Mouse (Mus musculus) cerebellum, adult 11 months (tissue): Measurements from ENCODE around the gene Iqschfp.
A peak's percentile ranks its signal among the peaks of the same experiment; 100 is the strongest.

ENCODE experiments used
- DNase-seq: peaks from one replicate; pipeline ENCODE4 v3.0.0; 2022

The Iqschfp gene

DNA sequence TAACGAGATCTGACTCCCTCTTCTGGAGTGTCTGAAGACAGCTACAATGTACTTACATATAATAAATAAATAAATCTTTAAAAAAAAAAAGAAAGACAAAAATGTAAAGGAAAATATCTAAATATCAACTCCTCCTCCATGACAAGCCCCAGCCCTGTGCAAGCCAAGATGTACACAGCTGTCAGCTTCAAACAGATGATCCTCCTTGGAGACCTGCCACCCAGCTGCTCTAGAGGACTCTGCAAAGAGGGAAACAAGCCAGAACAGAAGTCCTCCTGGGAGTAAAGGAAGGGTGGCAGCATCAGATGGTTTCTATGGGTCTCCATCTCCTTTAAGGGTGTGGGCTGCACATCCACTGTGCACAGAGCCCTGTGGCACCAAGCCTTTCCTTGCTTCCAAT is 480.9 kb downstream of the Iqschfp start:
- DNase-seq = no peak

DNA sequence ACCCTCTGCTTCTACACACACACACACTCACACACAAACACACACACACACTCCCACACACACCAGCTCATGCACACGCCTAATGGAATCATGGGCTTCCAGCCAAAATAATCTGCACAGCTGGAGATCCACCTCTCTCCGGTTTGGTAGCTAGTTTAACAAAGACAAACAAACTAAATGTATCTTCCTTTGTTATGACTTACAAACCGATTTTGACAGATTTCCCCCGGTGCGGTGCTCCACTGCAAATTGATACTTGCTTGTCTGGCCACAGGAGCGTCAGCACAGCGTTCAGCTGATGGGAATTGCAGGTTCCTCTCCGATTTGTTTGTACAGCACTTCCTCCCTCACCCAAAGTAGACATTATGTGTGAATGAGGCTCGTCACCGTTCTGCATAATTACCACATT is 483.1 kb downstream of the Iqschfp start:
- DNase-seq = no peak

DNA sequence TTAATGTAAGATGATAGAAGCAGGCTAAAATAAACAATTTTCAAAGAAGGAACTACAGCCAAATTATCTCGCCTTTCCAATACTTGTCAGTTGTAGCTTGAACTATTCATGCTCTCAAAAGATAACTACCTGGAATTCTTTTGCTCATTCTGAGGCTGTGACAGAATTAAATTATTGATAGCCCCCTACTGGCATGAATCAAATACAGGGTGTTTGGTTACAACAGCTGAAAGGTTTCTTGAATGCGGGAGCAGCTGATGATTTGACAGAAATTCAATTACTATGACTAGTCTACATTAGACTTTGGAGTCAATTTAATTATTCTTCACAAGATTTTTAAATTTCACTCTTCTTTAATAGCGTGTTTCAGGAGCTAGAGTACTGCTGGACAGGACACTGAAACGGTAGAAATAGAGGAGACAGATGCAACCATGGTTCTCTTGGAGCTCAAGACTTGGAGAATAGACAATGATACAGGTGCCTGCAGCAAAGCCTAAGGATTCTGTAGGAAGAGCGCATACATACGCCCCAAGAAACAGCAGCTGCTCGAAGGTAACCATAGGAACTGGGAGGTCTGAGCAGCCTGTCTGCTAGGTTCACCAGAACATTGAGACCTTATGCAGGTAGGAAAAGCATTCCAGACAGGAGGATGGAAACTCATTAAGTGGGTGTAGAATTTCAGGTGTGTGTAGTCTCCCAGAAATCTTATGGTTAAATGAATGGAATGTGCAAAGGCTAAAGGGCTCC is 485.6 kb downstream of the Iqschfp start:
- no peak for DNase-seq

DNA sequence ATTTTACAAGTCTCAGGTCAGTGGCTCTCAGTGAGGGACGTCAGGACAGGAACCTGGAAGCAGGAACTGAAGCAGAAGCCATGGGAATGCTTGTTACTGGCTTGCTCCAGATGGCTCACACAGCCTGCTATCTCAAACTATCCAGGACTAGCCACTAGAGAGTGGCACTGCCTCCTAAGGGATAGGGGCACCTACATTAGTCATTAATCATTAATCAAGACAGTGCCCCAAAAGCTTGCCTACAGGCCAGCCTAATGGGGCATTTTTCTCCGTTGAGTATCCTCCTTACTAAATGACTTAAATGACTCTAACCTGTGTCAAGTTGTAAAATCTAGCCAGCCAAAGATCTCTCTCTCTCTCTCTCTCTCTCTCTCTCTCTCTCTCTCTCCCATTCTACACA is 486.8 kb downstream of the Iqschfp start:
- DNase-seq = no peak

DNA sequence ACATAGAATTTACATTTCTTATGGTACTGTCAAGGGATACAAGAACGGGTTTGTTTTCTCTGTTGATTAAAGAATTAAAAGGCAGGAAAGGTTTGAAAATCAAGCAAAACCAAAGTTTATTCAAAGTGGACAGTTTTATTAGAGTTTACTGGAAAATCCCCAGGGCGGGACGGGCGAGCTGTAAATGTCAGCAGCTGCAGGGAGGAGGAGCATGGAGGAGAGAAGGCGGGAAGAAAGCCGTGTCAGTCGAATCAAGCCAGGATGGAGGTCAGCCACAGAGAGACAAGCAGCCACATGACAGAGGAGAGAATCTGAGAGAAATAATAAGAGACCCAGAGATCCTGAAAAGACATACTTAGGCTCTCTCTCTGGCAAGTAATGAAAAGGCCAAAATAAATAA is 487.2 kb downstream of the Iqschfp start:
- DNase-seq = no peak

DNA sequence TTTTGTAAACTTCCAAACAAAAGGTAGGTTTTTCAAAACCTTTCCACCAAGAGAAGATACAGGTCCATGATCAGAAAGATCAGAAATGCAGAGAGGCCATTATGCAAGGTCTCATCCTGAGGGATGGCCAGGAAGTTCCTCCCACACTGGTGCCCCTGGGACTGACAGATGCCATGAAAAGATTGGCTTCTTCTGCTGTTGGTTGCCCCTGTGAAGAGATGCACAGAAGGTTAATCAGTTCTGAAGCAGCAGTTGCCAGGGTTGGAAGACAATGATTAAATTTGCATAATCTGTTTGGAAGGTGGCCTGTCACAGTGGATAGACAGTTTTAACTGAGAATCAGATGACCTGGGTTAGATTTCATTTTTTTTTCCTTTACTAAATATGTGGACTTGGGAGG is 491.6 kb downstream of the Iqschfp start:
- DNase-seq = no peak

DNA sequence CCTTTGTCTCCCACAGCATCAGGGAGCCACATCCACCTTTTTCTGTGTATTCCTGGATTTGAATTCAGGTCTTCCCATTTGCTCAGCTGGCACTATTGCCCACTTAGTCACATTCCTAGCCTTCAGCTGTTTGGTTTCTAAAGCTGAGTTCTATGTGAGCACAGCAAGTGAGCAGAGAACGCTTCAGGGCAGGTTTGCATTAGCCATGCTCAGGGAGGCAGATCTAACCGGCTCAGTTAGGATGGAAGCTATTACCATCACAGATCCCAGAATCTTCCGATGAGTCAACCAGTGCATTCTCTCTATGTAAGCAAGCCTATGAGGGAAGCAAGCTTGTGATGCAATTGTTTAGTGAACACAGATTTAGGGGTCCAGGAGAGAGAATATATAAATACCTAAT is 493.5 kb downstream of the Iqschfp start:
- DNase-seq = no peak

DNA sequence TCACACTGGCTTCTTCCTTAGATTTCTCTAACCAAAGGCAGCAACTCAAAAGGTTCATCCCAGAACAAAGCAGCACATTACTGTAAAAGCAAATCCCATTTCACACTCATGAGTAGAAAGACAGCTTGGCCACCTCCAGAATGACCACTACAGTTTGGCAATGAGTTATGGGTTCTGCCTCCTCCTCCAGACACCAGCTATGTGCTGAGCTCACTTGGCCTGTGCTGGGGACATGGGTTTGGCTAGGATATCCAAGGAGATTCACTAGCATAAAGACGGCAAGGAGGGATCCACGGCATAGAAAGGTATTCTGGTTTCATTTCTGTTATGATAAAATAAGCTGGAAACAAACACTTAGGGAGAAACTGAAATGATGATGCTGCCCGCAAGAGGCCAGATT is 496.0 kb downstream of the Iqschfp start:
- no peak for DNase-seq

DNA sequence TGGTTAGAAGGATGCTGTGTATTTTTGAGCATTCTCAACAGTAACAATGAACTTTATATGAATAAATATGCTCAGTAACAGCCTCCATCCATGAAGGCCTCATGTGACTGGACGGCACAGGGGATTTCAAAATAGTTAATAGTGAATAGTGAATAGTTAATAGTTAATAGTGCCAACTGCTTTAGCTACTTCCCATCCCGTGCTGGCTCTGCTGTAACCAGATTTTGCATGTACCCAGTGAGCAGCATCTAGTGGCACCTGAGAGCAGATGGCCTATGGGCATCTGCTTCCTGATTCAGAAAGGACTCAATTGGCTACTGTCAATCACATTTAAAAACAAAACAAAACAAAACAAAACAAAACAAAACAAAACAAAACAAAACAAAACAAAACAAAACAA is 501.5 kb downstream of the Iqschfp start:
- DNase-seq = no peak

DNA sequence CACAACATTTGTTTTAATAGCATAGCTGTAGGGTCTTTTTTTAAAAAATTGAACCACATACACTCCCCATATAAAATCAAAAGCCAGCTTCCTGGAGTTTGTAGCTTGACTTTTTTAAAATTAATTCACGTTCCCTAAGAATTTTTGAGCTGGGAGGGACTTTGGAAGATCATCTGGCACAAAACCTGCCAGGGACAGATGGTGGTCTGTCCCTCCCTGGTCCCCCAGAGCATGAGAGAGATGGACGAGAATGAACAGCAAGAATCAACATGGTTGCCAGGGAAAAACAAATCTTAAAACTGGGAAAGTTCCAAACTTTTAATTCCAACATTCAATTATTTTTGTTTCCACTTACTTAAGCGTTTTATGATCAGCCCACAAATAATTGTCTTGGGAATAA is 506.7 kb downstream of the Iqschfp start:
- no peak for DNase-seq

DNA sequence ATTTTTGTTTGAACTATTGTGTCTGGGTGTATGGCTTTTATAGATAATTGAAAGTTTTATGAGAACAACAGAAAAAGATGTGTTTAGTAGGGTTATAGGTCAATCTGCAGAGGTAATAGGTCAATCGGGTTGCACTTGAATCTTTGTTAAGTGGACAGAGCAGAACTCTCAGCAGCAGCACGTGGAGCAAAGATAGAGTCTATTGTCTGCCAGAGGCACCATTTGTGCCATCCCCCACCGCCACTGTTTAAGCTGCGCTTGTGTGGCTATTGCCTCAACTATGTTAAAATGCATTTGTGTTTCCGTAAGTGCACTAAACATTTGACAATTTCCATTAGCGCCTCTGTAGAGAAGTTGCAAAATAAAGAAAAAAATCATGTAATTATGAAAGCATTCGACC is 508.1 kb downstream of the Iqschfp start:
- DNase-seq = no peak

DNA sequence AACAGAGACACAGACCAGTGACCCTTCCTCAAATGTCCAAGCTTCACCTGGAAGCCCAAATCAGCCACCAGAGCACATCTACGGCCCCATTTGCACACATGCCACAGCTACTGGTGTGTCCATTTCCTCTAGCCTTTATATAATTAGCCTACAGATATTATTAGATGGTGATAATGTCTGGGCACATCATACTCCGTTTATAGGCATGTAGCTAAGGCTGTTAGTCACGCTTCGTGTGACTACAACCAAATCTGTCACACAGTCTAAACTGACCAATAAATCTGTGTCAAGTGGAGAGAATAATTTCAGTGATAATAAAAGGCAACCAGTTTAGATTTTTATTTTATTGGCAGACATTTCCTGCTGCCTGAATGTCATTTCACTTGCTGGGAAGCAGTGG is 511.3 kb downstream of the Iqschfp start:
- no peak for DNase-seq

DNA sequence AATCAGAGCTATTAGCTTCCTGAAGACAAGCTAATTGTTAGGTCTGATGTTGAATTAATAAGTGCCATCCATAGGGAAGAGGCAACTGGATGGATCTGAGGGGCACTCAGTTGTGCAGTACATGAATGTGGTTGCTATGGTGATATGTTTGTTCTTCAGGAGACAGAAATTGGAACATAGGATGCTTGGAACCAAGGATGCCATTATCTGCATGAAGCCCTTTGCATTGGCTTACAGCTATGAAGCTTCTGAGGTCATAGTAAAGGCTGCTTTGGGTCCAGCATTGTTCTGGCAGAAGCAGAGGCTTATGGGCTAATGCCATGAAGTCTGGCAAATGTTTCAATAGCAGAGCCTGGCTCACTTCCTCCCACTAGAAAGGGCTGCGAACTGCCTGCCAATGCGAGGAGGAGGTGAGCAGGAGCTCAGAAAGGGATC is 511.8 kb downstream of the Iqschfp start:
- DNase-seq = peak; percentile 29

DNA sequence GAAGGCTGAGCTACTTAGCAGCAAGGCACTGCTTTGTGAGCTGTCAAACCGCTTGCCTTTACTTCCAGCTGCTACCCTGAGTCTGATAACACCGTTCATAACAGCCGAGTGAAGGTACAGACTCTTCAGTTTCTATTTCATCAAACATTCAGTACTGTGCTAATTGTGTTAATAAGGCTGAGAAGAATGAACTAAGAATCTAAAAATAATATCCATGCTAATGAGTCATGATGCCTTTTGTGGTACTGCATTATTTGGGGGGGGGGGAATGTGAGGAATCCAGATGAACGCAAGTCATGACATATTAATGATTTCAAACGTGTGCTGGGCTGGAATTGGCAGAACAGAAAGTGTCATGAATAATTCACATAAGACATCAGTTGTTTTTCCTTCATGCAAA is 513.7 kb downstream of the Iqschfp start:
- DNase-seq = no peak

DNA sequence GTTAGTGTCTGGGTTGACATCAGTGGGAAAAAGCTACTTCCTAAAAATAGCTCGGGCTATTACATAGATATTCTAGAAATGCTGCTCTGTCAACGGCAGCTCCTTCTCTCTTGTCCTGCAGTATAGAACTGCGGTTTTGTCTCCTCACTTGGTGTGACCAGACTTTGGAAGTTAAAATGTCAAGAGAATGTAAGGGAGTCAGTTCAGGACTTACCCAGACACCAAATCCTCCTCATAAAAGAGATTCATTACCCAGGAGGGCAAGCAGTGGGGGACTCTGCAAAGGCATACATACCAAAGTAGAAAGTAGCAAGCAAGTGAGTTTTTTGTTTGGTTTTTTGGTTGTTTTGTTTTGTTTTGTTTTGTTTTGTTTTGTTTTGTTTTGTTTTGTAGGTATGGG is 520.2 kb downstream of the Iqschfp start:
- no peak for DNase-seq

DNA sequence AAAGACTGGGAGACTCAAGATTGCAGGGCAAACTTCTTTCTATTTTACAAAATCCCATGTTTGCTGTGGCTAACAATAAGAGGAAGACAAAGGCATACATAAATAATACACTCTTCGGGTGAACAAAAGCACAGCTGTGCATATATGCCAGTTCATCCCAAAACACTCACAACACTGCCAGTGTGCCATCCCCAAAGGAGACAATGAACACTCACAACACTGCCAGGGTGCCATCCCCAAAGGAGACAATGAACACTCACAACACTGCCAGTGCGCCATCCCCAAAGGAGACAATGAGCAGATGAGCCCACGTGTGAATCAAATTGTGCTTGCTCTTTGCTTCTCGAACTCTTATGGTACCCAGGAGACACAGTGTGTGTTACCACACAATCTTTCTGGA is 527.8 kb downstream of the Iqschfp start:
- DNase-seq = no peak

DNA sequence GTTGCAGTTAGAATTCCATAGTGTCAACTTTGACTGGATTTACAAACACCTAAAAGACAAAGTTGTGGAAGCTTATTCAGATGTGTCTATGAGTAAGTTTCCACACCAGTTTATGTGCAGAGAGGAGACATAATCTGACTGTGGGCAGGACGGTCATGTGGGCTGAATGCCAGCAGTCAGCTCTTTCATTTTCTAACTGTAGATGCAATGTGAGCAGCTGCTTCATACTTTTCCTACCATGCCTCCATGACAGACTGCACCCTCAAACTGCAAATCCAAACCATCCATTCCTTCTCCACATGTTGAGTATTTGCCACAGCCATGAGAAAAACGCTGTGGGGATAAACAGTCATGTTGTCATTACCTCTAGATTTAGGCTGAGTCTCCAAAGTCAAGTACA is 528.9 kb downstream of the Iqschfp start:
- no peak for DNase-seq

DNA sequence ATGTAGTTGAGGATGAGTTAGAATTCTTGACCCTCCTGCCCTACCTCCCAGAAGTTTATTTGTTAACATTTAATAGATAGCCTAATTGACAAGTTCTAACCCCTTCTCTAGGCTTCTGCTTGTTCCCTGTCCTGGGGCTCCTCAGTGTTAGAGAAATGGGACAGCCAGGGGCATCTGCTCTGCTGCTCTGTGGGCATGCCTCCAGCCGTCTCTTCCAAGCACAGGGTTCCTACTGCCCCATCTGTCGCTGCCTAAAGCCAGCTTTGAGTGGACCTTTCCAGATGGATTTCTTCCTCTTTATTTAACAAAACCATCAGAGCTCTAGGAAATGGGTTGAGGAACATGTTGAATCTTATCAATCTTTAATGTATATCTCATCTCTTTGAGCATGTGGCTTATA is 529.8 kb downstream of the Iqschfp start:
- peak; percentile 83 for DNase-seq

DNA sequence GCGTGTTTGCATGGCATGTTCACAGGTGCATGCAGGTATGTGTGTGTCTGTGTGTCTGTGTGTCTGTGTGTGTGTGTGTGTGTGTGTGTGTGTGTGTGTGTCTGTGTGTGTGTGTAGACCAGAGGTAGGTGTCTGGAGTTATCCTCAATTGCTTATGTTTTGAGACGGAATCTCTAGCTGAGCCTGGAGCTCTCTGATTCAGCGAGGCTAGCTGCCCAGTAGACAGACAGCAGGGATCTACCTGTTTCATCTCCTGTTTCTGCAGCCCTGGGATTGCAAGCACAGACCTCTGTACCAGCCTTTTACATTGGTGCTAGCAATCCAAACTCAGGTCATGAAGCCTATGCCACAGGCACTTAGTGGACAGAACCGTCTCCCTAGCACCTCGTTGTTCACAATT is 536.0 kb downstream of the Iqschfp start:
- no peak for DNase-seq

DNA sequence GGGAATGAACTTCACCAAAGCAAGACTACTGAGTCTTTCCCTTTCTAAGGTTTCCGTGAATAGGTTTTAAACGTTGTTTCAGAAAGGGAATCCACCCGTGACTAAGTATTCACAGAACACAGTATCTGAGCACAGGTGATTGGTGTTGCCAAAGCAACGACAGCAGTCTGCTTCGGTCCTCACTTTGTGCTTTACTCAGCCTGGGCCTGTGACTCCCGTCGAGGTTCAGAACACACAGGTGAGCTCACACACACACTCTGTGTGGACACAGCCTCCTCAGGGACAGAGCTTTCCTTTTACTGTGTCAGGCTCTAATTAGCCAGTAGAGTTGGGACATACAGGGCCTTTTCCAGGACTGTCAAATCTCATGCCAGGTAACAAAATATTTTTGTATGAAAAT is 542.4 kb downstream of the Iqschfp start:
- DNase-seq = no peak

DNA sequence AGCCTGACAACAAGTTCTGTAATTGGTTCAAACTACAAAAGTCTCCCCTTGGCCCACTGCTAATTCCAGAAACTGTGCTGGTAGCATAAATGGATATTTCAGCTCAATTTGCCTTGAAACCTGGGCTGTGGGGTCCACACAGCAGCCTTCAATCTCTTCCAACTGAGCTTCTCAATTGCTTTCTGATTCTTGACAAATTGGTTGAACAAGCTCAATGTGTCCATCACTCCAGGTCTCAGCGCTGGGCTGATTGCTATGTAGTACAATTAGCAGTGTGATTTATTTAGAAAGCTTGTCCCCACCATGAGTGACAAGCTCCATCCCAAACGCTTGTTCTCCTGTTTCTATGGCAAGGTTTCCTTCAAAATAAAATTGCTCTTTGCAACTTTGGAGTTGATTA is 542.9 kb downstream of the Iqschfp start:
- DNase-seq = no peak

DNA sequence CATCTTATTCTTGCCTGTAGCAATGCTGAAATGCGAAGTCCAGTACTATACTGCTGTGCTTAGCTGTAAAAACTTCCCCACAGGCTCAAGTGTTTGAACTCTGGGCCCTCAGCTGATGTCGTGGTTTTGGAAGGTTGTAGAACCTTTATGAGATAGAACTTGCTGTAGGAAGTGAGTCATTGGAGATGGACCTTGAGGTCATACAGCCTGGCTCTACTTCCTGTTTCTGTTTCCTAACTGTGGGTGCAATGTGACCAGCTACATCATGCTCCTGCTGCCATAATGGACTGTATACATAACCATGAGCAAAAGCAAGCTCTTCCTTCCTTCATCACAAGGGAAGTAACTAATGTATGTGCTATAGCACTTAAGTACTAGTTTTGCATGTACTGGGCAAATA is 556.4 kb downstream of the Iqschfp start:
- DNase-seq = no peak

DNA sequence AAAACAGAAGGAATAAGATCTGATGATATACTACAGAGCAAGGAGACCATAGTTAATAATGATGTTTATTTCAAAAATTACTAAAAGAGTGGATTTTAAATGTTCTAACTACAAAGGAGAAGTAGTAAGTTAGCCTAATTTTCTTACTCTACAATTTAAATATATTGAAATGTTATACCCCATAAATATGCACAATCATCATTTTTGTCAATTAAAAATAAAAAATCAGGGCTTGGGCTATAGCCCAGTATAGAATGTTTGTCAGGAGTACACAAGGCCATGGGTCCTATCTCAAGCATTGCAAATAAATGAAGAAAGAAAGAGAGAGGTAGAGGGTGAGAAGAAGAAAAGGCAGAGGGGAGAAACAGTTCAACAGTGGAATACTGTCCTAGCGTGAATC is 559.6 kb downstream of the Iqschfp start:
- no peak for DNase-seq

DNA sequence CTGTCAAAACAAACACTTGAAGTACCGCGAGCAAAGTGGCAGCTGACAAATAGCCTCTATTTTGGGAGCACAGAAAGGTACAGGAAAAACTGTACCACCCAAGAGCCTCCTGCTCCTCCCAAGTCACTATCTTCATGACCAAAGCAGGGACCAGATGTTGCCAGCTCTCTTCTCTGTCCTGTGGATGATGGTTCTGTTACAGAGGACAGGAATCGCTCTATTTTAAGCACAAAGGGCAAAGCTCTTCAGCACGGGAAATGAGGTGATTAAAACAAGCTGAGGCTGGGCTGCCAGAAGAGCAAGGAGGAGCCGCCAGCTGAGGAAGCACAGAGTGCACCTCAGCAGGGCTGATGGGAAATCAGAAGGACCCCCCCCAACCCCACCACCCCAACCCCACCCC is 561.2 kb downstream of the Iqschfp start:
- DNase-seq = no peak

DNA sequence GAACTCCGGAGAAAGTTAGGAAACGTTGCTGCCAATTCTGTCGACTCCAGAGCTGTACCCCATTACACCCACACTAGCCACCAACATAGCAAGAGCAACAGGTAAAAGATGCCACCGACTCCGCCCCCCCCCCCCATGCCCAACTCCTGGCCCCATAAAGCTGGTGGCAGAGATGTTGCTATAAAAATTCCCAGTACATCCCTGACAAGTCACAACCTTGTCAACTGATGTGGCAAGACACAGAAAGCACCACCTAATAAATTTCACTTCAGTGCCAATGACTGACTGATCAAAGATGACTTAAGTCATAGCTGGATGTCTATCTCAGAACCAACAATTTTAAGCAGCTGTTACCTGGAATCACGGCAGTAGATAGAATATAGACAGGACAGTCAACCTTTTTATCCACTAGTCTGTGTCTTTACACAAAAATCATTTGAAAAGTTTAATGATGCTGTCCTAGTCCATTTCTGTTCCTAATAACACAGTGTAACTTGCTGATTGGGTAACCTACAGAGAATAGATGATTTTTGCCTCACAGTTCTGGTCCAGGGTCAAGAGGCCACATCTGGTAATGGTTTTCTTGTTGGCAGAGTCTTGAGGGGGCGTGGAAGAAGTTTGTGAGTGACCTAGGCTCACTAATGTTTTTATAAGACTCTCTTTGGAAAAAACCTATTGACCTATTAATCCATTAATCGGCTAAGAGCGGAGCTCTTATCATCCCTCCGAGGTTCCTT is 561.9 kb downstream of the Iqschfp start:
- no peak for DNase-seq
